Mouse (Mus musculus) cortical plate, adult 2 months (tissue): ENCODE measurements around the gene Atg4a-ps. TPM values are rescaled to one million over a fixed set of nuclear protein-coding genes. Genes with fewer than 3 reads are reported as not detected.

Experiments
- H3K27ac ChIP-seq: fragments of 200-500 bp; 2 replicates; pipeline ENCODE4 v1.5.1; 2012; ENCODE audit warnings: low read length, control low read depth, inconsistent platforms; ENCODE audit not compliant: insufficient read depth
- H3K4me1 ChIP-seq: fragments of 200-500 bp; 2 replicates; pipeline ENCODE4 v1.6.1; 2011; ENCODE audit warnings: low read length; ENCODE audit not compliant: control insufficient read depth, insufficient read depth
- H3K4me3 ChIP-seq: fragments of 200-500 bp; 2 replicates; pipeline ENCODE4 v1.5.1; 2011; ENCODE audit warnings: mild to moderate bottlenecking, low read length, control low read depth; ENCODE audit not compliant: insufficient read depth
- CTCF ChIP-seq: fragments of 200-500 bp; IDR thresholded peaks from 2 replicates; pipeline ENCODE4 v1.5.1; 2011; ENCODE audit warnings: mild to moderate bottlenecking, control low read depth, low read length; ENCODE audit not compliant: insufficient read depth; ENCODE audit errors: extremely low read depth
- POLR2A ChIP-seq: fragments of 200-500 bp; IDR thresholded peaks from 2 replicates; pipeline ENCODE4 v1.6.1; 2011; ENCODE audit warnings: mild to moderate bottlenecking, low read length, control low read depth; ENCODE audit not compliant: insufficient read depth; ENCODE audit errors: extremely low read depth
- polyA plus RNA-seq: library from polyadenylated mRNA; depleted of rRNA; stranded (reverse); fragments of >200 nt; gene quantifications from 2 replicates; pipeline ENCODE4 v1.2.3, GENCODE M21; 2012

Atg4a-ps gene
- polyA plus RNA-seq, 1 experiment: 0.10 TPM

DNA sequence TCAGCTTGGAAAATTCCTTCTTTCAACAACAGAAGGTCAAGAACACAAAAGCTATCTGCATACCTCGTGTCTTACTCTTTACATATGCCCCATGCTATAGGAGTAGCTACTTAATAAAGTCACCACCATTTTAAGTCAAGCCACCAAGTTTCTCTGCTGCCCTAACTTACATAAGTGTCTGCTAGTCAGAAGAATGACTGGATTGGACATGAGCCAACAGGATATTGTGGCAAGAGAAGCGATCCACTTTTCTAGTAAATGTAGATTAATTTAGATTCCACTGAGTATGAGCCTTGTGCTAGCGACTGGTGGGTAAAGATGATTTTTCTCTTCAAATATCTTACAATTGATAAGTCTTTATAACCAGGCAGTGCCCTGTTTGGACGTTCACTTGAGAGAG, 12.0 kb downstream of the Atg4a-ps start:
- Histone ChIP-seq H3K4me1 (no peaks in the 10 kb centered on the region), H3K4me3 (no peak overlapping the region), H3K27ac (no peak overlapping the region)
- TF ChIP-seq POLR2A (no peak), CTCF (no peak)

DNA sequence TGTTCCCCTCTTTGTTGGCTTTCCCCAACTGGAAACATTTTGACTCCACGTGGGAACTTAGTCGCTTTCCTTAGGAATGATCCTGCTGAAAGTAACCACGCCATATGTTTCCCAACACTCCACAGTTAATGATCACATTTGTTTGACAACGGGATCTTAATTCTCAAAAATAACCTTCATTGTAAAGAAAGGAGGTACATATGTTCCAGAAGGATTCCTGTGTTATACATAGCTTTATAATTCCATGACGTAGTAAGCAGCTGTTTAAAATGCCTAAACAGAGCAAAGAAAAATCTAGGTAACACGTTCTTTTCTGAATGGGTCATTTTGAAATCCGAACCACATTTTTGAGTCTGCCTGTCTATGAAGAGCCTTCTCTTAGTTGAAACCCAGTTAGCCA, 12.7 kb downstream of the Atg4a-ps start:
- H3K4me1 ChIP-seq: no peaks in the 10 kb centered on the region
- no peak overlapping the region for H3K4me3 ChIP-seq
- TF ChIP-seq POLR2A (no peak), CTCF (no peak)
- H3K27ac ChIP-seq: no peak overlapping the region

DNA sequence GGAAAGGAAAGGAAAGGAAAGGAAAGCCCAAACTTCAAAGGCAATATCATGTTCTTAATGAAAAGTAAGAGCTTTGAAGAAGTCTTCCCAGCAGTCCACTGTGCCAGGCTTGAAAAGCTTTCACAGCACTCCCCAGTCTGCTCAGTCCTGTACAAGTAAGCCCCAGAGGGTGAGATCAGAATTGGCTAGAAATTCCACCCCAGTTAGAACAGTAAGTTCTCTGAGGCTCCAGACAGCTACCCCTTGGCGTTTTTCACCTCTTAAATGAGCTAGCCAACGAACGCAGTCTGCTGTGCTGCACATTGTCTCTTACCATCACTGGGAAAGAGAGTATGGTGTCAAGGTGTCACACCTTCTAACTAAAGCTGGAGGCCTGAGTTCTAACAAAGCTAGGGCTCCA, 18.2 kb downstream of the Atg4a-ps start:
- Histone ChIP-seq H3K4me1 (no peaks in the 10 kb centered on the region; the same call in 1 of the 2 replicates), H3K4me3 (no peak overlapping the region), H3K27ac (no peak overlapping the region)
- TF ChIP-seq CTCF (no peak), POLR2A (no peak)

DNA sequence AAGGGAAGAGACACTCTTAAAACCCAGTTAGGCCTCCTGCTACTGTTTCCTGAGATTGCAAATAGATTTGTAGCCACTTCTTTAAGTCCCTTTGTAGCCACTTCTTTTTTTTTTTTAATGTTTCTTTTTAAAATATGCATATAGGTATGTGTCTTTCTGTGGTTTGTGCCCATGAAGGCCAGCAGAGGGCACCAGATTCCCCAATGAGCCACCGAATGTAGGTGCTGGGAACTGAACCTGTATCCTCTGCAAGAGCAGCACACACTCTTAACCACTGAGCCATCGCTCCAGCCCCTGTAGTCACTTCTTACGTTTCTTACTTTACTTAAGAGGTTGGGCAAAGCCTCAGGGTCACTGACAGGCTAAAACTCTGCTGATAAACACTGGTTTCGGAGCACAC, 19.4 kb downstream of the Atg4a-ps start:
- Histone ChIP-seq H3K27ac (no peak overlapping the region), H3K4me3 (no peak overlapping the region), H3K4me1 (no peaks in the 10 kb centered on the region; the same call in 1 of the 2 replicates)
- TF ChIP-seq POLR2A (no peak), CTCF (no peak)

DNA sequence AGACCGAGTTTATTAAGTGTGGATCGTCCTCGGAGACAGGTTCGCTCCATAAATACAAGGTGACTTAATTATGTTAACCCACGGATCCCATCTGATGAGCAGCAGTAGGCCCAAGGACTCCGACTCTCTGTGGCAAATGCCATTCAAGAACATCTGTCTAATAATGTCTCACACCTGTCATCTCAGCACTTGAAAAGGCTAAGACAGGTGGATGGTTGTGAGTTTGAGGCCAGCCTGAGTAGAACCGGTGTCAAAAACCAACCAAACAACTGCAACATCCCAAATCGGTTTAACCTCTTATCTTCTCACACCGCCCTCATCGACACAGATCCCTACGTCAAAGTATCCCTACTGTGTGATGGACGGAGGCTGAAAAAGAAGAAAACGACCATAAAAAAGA, 20.7 kb downstream of the Atg4a-ps start:
- Histone ChIP-seq H3K4me1 (no peaks in the 10 kb centered on the region; the same call in 1 of the 2 replicates), H3K4me3 (no peak overlapping the region), H3K27ac (no peak overlapping the region)
- TF ChIP-seq CTCF (no peak), POLR2A (no peak)

DNA sequence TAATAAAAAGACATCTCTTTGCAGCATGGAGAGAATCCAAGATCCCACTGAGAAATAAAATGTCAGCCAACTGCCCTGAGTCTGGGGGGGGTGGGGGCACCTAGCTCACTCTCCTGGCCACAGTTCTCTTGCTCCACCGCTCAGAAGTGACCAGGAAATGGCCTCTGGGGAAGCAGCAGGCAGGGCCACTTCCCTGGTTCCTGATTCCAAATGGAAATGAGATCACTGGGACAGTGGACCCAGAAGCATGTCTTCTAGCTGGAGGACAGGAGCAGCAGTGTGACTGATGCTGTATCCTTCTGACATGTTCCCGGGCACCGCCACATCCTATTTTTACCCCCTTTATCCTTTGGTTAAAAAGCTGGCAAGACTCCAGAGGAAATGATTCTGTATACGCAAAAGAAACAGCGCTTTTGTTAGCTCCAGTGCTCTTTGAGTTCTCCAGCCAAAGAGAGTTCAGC, 21.2 kb downstream of the Atg4a-ps start:
- TF ChIP-seq CTCF: no peak
- TF ChIP-seq POLR2A: no peak
- Histone ChIP-seq H3K4me1 (no peaks in the 10 kb centered on the region; the same call in 1 of the 2 replicates), H3K4me3 (no peak overlapping the region), H3K27ac (no peak overlapping the region)

DNA sequence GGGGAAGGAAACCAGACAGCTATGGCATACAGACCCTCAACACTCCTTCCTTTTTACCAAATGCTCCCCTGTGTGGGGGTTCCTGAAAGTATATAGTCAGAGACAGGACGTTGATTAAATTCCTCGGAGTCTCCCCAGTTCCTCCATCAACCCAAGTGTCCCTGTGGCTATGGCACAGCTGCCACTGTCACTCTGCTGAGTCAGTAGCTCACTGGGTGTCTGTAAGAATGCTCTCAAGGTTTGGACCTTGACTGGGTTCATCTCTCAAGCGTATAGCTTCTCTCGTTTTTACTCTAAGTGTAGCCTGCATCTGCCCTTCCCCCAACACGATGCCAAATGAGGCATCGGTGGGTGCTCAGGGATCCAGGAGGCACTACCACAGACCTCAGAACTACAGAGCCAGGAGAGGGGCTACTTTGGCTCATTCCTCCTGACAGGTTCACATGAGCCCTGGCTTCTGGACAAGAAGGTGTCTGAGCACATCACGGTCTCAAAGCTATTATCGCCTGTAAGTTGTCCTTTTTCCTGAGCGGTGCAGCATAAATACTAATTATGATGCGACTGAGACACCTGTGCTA, 21.9 kb downstream of the Atg4a-ps start:
- Histone ChIP-seq H3K27ac (no peak overlapping the region), H3K4me3 (no peak overlapping the region), H3K4me1 (no peaks in the 10 kb centered on the region; the same call in 1 of the 2 replicates)
- no peak for TF ChIP-seq POLR2A
- no peak for TF ChIP-seq CTCF

DNA sequence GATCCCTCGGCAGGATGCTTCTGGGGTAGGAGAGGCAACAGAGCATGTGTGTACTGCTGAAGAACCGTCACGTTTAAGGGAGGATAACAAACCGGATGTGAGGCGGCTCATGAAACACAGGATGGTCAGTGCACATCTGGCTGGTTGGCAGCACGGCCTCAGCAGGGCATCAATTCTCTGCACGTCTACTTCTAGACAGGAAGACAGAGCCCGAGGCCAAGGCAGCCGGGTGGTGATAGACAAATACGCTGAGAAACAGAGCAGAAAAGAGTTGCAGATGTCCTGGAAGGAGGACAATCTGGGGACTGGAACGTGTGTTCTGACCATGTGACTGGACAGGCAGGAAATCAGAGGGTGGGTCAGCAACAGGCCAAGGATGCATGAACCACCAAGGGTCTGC, 25.8 kb downstream of the Atg4a-ps start:
- H3K4me3 ChIP-seq: no peak overlapping the region
- TF ChIP-seq CTCF: no peak
- no peak for TF ChIP-seq POLR2A
- H3K27ac ChIP-seq: no peak overlapping the region
- no peaks in the 10 kb centered on the region; the same call in 1 of the 2 replicates for H3K4me1 ChIP-seq

DNA sequence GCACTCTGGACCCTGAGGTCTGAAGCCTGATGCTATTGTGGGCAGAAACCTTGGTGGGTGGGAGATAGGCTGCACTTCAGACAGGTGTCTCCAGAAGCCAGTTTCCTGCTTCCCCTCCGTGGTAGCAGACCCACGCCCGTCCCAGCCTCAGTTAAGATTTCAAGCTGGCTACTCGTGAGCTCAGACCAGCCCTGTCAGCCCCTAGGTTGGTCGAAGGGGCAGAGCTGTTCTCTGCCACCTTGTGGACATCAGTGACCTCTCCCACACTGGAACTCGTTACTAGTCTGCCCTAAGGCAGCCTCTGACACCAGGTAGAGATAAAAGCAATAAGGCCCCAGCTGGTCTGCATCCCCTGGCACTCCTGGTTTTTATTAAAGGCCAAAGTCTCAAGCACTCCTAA, 28.9 kb downstream of the Atg4a-ps start:
- Histone ChIP-seq H3K4me1 (no peaks in the 10 kb centered on the region), H3K27ac (no peak overlapping the region), H3K4me3 (no peak overlapping the region)
- TF ChIP-seq CTCF (no peak), POLR2A (no peak)

DNA sequence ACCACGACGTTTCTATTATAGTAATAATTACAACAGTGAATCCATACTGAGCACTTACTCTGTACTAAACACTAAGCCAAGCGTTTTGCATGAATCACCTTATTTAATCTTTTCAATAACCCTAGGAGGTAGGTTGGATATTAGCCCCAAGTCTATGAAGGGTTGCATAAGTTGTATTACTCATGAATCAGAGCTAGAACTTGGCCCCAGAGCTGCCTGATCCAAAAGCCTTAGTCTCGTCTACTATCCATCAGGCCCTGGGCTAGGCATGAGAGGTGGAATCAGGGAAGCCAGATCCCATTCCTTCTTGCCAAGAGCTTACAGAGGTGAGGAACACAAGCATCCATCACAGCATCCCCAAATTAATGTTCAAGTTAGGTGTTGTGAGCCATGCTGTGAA, 30.2 kb downstream of the Atg4a-ps start:
- Histone ChIP-seq H3K4me3 (no peak overlapping the region), H3K27ac (no peak overlapping the region), H3K4me1 (no peaks in the 10 kb centered on the region)
- no peak for TF ChIP-seq POLR2A
- no peak for TF ChIP-seq CTCF
